Mouse (Mus musculus): ENCODE data around the gene Klhl11. TPM values are rescaled to one million over a fixed set of nuclear protein-coding genes. Genes with fewer than 3 reads are reported as not detected.
A peak's percentile ranks its signal among the peaks of the same experiment; 100 is the strongest.

Gene Klhl11
- polyA plus RNA-seq, 1 experiment: 2.6 TPM

DNA sequence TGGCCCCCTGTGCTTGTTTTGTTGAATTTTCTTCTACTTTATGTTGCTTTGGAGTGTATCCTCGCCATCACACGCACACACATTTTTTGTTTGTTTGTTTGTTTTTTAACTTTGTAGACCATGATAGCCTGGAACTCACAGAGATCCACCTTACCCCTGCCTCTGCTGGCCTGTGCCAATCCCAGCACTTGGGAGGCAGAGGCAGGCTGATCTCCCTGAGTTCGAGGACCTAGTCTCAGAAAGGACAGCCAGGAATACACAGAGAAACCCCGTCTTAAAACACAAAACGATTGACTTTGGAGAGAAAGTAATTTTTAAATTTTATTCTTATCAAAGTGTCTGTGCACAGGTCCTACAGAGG lies 374 bp upstream of the Klhl11 start:
- Histone ChIP-seq H3K4me1 (ENCODE audit: control insufficient read depth, insufficient read depth, insufficient read length) (peaks cover 5% of the 10 kb centered on the region; the same call in 1 of the 2 replicates), H3K36me3 (ENCODE audit: control insufficient read depth, insufficient read depth, low read length) (peaks cover 8% of the 10 kb centered on the region), H3K27me3 (ENCODE audit: control insufficient read depth, insufficient read depth, low read length) (no peaks in the 10 kb centered on the region), H3K27ac (ENCODE audit: insufficient read depth, low read length) (no peak overlapping the region), H3K4me3 (ENCODE audit: extremely low read depth, insufficient read depth, insufficient read length) (no peak overlapping the region)
- no peak for DNase-seq (ENCODE audit: low read depth in 1 of 2, low spot score in 2 of 2)
- 46% methylated on average over 5 of the region's 5 CpGs for WGBS
- no peak for TF ChIP-seq CTCF (IDR thresholded peaks at IDR 0.05; ENCODE audit: extremely low read depth, insufficient read depth, insufficient read length, insufficient replicate concordance)
- TF ChIP-seq POLR2A (IDR thresholded peaks at IDR 0.05; ENCODE audit: low read depth, low read length): no peak

- Histone ChIP-seq H3K4me1 (ENCODE audit: control insufficient read depth, insufficient read depth, insufficient read length) (peaks cover 5% of the 10 kb centered on the region; the same call in 1 of the 2 replicates), H3K36me3 (ENCODE audit: control insufficient read depth, insufficient read depth, low read length) (peaks cover 3% of the 10 kb centered on the region; the same call in 1 of the 2 replicates), H3K4me3 (ENCODE audit: extremely low read depth, insufficient read depth, insufficient read length) (peak overlapping the region; percentile 97), H3K27ac (ENCODE audit: insufficient read depth, low read length) (no peak overlapping the region), H3K27me3 (ENCODE audit: control insufficient read depth, insufficient read depth, low read length) (no peaks in the 10 kb centered on the region)
- WGBS: 15% methylated on average over 30 of the region's 30 CpGs
- DNase-seq (ENCODE audit: low read depth in 1 of 2, low spot score in 2 of 2): no peak
- no peak for TF ChIP-seq CTCF (IDR thresholded peaks at IDR 0.05; ENCODE audit: extremely low read depth, insufficient read depth, insufficient read length, insufficient replicate concordance)
- TF ChIP-seq POLR2A (IDR thresholded peaks at IDR 0.05; ENCODE audit: low read depth, low read length): no peak
Measured at GRCm38 (mm10) chr11:100471352-100472196, 967 bp downstream of the Klhl11 start.

DNA sequence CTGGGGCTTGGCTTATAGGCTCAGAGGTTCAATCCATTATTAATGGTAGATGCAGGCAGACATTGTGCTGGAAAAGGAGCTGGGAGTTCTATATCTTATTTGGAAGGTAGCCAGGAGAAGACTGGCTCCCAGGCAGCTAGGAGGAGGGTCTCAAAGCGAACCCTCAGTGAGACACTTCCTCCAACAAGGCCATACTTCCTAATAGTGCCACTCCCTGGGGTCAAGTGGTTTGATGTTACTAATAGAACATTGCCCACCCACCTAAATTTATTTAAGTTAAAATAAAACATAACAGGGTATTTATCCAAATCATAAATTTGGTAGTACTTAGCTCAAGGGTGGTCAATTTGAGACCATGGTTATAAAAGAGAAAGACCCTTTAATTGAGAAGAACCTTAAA lies 6.7 kb downstream of the Klhl11 start:
- H3K27ac ChIP-seq (ENCODE audit: insufficient read depth, low read length): no peak overlapping the region
- TF ChIP-seq CTCF (IDR thresholded peaks at IDR 0.05; ENCODE audit: extremely low read depth, insufficient read depth, insufficient read length, insufficient replicate concordance): no peak
- TF ChIP-seq POLR2A (IDR thresholded peaks at IDR 0.05; ENCODE audit: low read depth, low read length): no peak
- 79% methylated on average over 1 of the region's 1 CpGs for WGBS
- peaks cover 12% of the 10 kb centered on the region for H3K36me3 ChIP-seq (ENCODE audit: control insufficient read depth, insufficient read depth, low read length)
- no peaks in the 10 kb centered on the region for H3K27me3 ChIP-seq (ENCODE audit: control insufficient read depth, insufficient read depth, low read length)
- no peak overlapping the region for H3K4me3 ChIP-seq (ENCODE audit: extremely low read depth, insufficient read depth, insufficient read length)
- no peak for DNase-seq (ENCODE audit: low read depth in 1 of 2, low spot score in 2 of 2)
- H3K4me1 ChIP-seq (ENCODE audit: control insufficient read depth, insufficient read depth, insufficient read length): peaks cover 1% of the 10 kb centered on the region; the same call in 1 of the 2 replicates

- WGBS: 88% methylated on average over 1 of the region's 1 CpGs
- no peaks in the 10 kb centered on the region for H3K27me3 ChIP-seq (ENCODE audit: control insufficient read depth, insufficient read depth, low read length)
- TF ChIP-seq POLR2A (IDR thresholded peaks at IDR 0.05; ENCODE audit: low read depth, low read length) (no peak), CTCF (IDR thresholded peaks at IDR 0.05; ENCODE audit: extremely low read depth, insufficient read depth, insufficient read length, insufficient replicate concordance) (no peak)
- H3K4me1 ChIP-seq (ENCODE audit: control insufficient read depth, insufficient read depth, insufficient read length): no peaks in the 10 kb centered on the region
- H3K27ac ChIP-seq (ENCODE audit: insufficient read depth, low read length): no peak overlapping the region
- no peak for DNase-seq (ENCODE audit: low read depth in 1 of 2, low spot score in 2 of 2)
- H3K36me3 ChIP-seq (ENCODE audit: control insufficient read depth, insufficient read depth, low read length): peaks cover 12% of the 10 kb centered on the region
- H3K4me3 ChIP-seq (ENCODE audit: extremely low read depth, insufficient read depth, insufficient read length): no peak overlapping the region
Measured at GRCm38 (mm10) chr11:100465229-100465792, 7.2 kb downstream of the Klhl11 start.

DNA sequence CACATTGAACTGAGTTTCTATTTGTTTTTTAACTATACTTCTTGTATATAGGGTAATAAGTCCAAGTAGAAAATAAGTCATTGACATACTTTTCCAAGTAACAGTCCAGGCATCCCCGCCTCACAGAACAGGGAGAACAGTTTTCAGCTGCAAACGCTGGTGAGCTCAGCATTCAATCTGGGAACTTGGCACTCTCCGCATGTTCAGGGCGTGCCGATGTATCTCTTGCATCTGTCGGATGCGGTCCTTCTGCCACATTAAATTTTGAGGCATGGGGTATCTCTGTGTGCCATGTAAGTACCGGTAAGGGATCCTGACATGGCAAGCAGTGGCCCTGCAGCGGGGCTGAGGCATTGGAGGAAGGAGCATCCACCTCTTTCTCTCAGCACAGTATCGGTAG lies 9.8 kb downstream of the Klhl11 start:
- peaks cover 12% of the 10 kb centered on the region for H3K36me3 ChIP-seq (ENCODE audit: control insufficient read depth, insufficient read depth, low read length)
- WGBS: 96% methylated on average over 10 of the region's 10 CpGs
- TF ChIP-seq CTCF (IDR thresholded peaks at IDR 0.05; ENCODE audit: extremely low read depth, insufficient read depth, insufficient read length, insufficient replicate concordance): no peak
- TF ChIP-seq POLR2A (IDR thresholded peaks at IDR 0.05; ENCODE audit: low read depth, low read length): no peak

GRCm38 (mm10) chr11:100457711-100458110 lies 14.8 kb downstream of the Klhl11 start:
- Histone ChIP-seq H3K4me3 (ENCODE audit: extremely low read depth, insufficient read depth, insufficient read length) (no peak overlapping the region), H3K36me3 (ENCODE audit: control insufficient read depth, insufficient read depth, low read length) (peaks cover 8% of the 10 kb centered on the region), H3K27me3 (ENCODE audit: control insufficient read depth, insufficient read depth, low read length) (no peaks in the 10 kb centered on the region), H3K27ac (ENCODE audit: insufficient read depth, low read length) (no peak overlapping the region), H3K4me1 (ENCODE audit: control insufficient read depth, insufficient read depth, insufficient read length) (no peaks in the 10 kb centered on the region; the same call in none of the 2 replicates)
- 87% methylated on average over 5 of the region's 5 CpGs for WGBS
- no peak for TF ChIP-seq CTCF (IDR thresholded peaks at IDR 0.05; ENCODE audit: extremely low read depth, insufficient read depth, insufficient read length, insufficient replicate concordance)
- no peak for TF ChIP-seq POLR2A (IDR thresholded peaks at IDR 0.05; ENCODE audit: low read depth, low read length)
- no peak for DNase-seq (ENCODE audit: low read depth in 1 of 2, low spot score in 2 of 2)

More for the DNA sequence above, 9.8 kb downstream of the Klhl11 start:
- H3K4me3 ChIP-seq (ENCODE audit: extremely low read depth, insufficient read depth, insufficient read length): no peak overlapping the region
- no peaks in the 10 kb centered on the region; the same call in none of the 2 replicates for H3K4me1 ChIP-seq (ENCODE audit: control insufficient read depth, insufficient read depth, insufficient read length)
- DNase-seq (ENCODE audit: low read depth in 1 of 2, low spot score in 2 of 2): no peak
- no peak overlapping the region for H3K27ac ChIP-seq (ENCODE audit: insufficient read depth, low read length)
- no peaks in the 10 kb centered on the region for H3K27me3 ChIP-seq (ENCODE audit: control insufficient read depth, insufficient read depth, low read length)
